Mouse (Mus musculus) cerebellum, postnatal 36 days (tissue): ENCODE measurements around the gene 1700020D05Rik.

Experiments used
- DNase-seq, 2 experiments: peaks; one replicate each; pipeline ENCODE4 v3.0.0; 2021 to 2022; ENCODE audit warnings: mixed read lengths in 2 of 2

The 1700020D05Rik gene

DNA sequence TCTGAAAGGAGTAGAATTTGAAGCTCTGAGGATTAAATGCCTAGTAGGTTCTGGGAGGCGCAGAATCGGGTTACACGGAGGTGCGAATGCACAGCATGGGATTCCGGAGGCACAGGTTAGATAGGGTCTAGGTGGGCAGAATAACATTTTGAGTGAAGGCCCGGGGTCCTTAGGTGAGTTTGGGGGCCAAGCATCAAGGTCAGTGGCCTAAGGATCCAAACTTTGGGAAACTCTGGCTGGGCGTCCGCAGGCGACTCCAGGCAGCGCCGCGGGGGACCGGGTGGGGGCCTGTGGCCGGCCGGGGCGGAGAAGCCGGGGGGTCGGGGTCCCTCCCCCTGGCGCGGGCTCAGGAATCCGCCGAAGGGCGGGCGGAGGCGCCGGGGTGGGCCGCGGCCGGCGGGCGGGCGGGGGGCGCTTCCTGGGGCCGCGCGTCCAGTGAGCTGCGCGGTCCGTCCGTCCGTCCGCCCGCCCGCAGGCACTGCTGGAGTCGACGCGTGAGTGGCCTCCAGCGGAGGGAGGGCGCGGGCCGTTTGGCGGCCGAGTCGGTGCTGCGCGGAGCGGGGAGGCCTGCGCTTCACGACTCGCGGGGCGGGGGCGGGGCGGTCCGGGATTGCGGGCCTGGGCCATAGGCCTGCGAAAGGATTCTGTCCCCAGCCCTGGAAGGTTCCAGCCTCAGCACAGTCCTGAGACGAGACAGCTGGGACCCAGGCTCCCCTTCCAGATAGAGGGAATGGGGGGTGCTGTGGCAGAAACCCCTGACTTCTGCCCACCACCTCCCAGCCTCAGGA, 29.1 kb downstream of the 1700020D05Rik start:
- DNase-seq = peak in 1 of 2 experiments; percentile 69

DNA sequence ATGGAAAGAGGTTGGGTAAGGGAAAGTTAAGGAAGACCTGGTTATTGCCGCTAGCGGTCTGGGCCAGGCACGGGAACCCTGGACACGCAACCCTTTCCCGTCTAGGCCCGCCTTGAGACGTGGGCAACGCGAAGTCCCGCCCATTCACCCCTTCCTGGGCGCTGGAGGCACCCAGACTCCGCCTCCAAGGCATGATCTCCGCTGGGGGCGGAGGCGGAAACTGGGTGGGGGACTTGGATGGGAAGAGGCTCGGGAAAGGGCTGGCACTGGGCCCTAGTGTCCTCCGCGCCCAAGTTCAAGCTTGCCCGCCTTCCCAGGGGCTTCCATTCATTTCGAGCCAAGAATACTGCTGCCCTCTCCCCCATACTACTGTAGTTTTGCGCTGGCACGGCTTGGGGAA, 29.9 kb downstream of the 1700020D05Rik start, which contains the start of gene Efemp2:
TSS of gene Efemp2 (plus strand) at position 235 of the 400 bp plus-strand sequence.
- peak in 1 of 2 experiments; percentile 68 for DNase-seq

DNA sequence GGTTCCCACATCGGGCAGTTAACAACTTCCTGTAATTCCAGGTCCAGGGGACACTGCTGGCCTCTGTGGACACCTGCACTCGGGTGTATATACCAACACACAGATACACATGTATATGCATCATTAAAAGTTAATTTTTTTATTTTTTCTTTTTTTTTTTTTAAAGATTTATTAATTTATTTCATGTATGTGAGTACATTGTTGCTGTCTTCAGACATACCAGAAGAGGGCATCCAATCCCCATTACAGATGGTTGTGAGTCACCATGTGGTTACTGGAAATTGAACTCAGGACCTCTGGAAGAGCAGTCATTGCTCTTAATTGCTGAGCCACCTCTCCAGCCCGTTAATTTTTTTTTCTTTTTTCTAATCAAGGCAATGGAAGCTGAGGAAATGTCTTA, 30.7 kb downstream of the 1700020D05Rik start:
- no peak for DNase-seq

DNA sequence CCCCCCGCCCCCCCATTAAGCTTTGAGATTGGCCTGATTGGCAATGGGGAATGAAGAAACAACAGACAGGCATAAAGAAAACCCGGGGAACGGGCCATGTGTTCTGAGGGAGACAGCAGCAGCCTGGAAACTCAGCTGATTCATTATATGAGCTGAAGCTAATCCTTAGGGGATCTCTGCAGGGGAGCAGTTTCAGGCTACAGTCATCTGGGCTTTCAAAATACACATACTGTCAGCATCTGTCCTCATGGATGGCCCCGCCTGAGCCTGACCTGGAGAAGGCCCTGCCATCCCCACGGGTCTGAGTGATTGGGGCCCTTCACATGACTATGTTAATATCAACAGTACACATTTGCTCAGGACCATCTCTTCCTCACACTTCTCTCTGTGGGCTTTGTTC, 31.7 kb downstream of the 1700020D05Rik start:
- no peak for DNase-seq

DNA sequence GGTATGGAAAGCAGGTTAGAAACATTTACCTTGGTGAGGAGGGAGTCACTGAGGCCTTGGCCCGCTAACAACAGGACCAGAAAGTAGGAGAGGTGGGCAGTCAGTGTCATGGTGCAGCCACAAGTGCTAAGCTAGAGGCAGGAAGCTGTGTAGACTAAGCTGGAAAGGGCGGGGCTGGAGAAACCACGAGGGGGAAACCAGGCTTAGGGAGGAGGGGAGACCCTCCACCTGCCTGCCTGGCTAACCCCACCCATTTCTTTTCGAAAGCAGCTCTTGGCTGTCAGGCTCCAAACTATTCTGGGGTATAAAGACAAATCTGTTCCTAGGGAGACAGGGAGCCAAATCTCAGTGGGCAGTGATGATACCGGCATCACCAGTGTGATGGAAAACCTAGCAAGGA, 35.2 kb downstream of the 1700020D05Rik start, which contains the start of gene Ctsw:
TSS of gene Ctsw (minus strand) at position 134 of the 400 bp plus-strand sequence.
- no peak for DNase-seq

DNA sequence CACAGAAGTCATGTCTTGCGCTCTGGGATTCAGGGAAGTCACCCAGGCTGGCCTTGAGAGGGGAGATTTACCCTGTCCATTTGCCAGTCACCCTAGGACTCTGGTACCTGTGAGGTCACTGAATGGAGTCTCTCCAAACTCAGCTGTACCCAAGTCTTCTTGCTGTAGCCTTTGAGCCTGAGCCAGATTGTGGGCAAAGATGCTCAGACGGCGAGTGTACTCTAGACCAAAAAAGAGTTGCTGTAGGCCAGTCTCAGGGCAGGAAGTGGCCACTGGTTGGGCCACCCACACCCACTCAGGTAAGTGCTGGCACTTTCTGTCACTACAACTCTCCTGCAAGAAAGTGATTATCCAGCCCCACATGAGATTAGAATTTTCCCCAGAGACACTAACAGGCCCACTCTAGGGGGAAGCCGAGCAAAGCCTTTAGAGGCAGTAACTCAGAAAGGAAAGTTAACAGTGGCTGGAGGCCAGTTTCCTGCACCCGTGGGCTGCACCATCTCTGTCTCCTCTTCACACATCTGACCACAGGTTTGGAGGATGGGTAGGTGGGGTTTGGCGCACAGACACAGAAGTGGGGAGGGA, 36.6 kb downstream of the 1700020D05Rik start:
- no peak for DNase-seq

DNA sequence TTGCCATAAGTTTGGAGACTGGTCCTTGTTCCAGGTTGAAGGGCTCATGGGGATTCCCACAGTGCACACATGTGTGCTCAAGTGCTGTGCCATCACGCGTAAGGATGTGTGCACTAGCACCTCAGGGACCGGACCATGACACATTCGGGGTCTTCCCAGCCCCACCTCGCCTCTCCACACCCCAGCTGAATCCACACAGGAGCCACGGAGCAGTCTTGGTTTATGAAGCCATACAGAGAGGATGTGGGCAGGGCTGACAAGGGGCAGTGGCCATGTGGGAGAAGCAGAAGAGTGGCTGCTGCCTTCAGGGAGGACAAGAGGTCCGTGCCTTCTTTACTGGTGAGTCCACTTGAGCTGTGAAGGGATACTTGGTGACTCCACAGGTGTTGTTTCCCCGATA, 38.5 kb downstream of the 1700020D05Rik start:
- DNase-seq = no peak

DNA sequence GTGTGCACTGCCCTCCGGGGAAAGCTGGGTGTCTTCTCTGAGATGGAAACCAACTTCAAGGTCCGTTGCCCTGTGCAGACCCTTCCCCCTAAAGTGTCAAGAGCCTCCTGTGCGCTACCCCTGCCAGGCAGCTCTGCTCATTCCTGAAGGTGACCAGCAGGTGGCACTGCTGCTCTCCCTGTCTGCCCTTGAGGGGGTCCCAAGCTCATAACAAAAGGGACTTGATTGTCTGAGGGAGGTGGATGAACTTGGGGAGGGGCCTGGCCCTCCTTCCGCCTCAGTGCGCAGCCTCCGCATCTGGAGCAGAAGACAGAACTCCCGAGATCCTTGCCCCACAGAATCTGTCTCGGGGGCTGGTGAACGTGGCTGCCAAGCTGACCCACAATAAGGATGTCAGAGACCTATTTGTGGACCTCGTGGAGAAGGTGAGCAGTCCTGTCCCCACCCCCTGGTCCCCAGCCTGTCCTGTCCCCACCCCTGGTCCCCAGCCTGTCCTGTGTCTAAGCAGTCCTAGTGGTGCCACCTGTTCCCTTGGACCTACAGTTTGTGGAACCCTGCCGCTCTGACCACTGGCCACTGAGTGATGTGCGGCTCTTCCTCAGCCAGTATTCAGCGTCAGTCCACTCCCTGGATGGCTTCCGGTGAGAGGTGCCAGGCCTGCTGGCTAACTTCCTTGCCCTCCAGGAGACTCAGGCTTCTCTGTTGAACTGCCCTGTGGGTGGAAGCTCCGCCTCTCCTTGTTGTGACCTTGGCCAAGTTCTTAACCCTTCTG, 39.6 kb downstream of the 1700020D05Rik start:
- DNase-seq = peak; percentile 67 to 69

DNA sequence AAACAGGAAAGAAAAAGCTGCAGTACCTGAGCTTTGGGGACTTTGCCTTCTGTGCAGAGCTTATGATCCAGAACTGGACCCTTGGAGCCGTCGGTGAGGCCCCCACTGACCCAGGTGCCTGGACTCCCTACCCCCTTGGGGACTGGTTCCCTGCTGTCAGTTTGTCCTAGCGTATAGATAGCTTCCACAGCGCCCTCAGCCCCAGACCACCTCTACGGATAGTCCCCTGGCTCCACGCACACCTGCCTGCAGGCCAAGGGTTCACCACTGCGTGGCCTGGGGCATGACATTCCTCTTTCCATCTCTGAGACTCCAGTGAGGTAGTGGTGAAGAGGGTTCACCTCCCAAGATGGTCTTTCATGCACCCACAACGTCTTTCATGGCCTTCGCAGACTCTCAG, 40.4 kb downstream of the 1700020D05Rik start:
- no peak for DNase-seq

DNA sequence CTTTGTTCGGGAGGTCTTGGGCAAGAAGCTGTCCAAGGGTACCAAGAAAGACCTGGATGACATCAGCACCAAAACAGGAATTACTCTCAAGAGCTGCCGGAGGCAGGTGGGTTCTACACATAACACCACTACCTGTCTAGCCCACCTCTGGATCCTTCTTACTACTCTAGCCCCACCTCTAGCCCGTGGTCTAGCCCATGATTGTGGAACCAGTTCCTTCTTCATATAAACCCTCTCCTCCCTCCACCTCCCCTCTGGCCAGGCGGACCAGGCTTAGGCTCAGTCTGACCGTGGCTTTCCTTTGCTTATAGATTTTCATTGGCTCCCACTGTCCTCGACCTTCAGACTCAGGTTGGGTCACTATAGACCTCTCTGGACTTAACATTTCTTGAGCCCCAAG, 42.2 kb downstream of the 1700020D05Rik start:
- DNase-seq = no peak

DNA sequence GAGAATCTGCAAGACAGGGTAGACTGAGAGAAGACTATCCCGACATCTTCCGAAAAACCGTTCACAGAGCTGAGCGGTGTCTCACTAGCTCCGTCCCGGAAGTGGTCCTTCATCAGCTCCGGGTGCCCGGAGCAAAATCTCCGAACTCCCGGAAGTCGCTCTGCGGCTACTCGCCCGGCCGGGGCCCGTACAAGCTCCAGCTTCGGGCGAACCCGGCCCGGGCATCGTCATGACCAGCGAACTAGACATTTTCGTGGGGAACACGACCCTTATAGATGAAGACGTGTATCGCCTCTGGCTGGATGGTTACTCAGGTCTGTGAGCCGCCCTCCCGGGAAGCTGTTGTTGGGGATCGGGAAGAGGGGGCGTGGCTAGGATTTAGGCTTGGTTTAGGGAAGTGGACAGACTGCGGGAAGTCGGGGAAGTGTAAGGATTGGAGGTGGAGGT, 43.1 kb downstream of the 1700020D05Rik start, which contains the start of gene Fibp:
TSS of gene Fibp (plus strand) at position 151 of the 447 bp plus-strand sequence.
- DNase-seq = peak; percentile 86 to 87

DNA sequence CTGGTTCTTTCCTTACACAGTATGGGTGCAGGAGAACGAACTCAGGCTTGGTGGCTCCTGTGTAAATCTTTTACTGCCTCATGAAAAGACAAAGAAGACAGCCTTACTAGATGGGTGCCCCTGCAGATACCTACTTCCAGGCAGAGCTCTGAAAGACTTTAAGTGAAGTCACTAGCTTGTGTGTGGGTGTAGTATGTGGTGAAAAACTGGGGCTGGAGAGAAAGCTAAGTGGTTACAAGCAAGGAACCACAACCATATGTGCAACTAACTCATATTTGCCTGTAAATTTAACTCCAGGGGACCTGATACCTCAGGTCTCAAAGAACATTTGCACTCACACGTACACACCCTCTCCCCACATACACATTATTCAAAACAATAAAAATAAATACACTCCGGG, 43.7 kb downstream of the 1700020D05Rik start:
- DNase-seq = no peak

DNA sequence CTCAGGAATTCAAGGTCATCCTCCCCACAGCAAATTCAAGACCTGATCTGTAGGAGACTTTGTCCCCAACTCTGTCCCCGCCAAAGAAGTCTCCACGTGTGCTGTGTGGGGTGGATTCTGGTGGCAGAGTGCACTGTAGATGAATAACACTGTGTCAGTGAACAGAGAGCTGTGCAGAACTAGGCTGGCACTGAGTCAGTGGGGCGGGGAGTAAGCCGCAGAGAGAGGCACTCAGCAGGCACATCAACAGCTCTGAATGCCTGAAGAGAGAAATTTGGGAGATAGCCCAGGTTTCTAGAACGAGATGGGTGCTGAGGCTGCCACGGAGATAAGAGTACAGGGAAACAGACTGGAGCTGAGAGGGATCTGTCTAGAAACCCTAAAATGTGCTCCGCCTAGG, 44.6 kb downstream of the 1700020D05Rik start:
- DNase-seq = no peak

DNA sequence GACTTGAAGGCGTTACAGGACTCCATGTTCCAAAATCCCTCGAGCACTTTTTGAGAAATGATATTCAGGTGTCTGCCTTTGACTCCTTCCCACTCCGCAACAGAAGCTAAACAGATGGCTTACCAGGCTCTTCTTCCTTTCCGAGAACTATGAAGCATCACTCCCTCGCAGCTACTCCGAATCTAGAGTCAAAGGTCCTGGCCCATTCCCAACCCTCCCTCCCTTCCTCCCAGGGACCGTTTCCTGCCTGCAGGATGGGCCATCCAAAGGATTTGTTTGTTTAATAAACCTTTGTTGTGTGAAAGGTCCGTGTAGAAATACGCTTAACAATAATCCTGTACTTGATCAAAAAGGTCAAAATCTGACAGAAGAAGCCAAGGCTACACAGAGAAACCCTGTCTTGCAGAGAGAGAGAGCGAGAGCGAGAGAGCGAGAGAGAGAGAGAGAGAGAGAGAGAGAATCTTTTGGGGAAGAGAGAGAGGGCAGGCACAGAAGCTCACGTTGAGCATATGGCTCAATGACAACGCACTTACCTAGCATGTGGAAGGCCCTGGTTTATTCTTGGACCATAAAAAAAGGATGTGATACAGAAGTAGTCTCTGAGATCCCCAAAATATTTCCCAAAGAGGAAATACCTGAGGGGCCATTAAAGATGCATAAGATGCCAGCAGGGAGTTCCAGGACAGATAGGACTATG, 45.7 kb downstream of the 1700020D05Rik start, which contains the start of gene Ccdc85b:
TSS of gene Ccdc85b (minus strand) at position 149 of the 697 bp plus-strand sequence.
- peak in 1 of 2 experiments; percentile 37 for DNase-seq

DNA sequence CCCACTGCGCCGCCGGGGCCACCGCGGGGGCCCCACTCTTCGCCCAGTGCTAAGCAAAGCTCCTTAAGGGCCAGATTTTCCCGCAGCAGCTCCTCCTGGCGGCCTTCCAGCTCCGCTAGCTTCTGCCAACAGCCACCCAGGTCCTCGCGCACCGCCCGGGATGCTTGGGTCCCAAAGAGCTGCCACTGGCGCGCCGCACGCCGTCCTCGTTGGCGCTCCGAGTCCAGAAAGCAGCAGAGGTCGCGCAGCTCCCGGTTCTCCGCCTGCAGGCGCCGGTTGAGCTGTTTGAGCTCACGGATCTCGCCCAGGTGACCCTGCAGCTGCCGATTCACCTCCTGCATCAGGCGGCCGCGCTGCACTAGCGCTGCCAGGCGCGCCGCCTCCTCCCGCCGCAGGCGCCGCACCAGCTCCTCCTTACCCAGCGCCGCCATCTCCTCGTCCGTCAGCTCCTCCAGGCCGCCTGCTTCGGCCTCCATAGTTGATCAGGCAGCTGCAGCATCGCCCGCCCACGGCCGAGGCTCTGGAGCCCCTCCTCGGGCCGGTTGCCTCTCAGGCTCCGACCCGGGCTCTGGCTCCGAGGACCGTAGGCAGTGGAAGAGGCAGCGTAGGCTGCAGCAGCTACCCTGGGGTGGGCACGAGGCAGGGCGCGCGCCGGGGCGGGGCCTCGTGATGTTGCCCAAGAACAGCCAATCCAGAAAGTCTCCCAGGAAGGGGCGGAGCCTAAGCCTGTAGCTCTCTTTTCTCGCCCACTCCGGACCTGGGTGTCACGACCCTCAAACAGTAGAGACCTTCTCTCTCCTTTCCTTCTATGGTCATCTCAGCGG, 46.5 kb downstream of the 1700020D05Rik start:
- DNase-seq = peak; percentile 98 to 99

DNA sequence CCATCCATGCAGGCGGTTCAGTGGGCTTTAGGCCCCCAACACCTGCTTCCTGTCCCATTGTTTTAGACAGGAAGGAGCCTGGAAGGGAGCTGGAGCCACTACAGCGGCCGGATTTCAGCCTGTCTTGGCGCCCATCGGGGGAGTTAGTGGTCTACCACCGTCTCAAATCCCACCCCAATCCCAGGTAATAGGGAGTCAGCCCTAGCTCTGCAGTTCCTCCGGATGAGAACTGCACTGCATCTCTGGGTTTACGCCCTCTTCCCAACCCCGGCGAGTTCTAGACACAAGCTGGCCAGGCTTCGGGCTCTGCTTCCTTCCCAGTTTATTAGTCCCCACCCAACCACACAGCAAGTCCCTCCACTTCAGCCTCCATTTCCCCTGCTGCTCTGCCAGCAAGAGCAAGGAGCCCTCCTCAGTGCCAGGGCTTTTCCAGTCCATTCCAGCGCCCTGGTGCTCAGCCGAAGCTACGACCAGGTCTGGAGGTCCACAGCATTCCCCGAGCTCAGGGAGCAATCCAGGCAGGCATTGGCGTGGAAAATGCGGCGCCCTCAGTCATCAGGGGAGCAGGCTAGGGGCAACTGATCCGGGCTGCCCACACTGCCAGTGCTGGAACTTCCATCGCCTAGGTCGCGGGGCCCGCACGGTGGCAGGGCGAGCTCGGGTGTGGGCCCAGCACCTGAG, 47.2 kb downstream of the 1700020D05Rik start:
- peak in 1 of 2 experiments; percentile 50 for DNase-seq

DNA sequence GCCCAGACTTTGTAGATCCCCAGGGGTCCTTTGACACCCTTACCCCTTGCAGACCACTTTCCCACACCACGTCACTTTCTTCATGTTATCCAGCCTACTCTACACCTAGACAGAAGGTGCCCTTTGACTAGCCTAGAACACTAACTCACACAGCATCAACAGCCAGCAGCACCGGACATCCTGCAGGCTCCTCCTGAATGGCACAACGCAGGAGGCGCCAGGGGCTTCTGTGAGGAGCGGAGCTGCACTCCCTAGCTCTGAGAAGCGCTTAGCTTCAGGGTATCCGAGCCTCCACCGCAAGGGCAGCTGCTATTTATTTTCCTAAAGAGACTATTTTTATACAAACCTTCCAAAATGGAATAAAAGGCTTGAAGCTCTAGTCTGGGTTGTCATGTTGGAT, 48.0 kb downstream of the 1700020D05Rik start:
- DNase-seq = no peak

DNA sequence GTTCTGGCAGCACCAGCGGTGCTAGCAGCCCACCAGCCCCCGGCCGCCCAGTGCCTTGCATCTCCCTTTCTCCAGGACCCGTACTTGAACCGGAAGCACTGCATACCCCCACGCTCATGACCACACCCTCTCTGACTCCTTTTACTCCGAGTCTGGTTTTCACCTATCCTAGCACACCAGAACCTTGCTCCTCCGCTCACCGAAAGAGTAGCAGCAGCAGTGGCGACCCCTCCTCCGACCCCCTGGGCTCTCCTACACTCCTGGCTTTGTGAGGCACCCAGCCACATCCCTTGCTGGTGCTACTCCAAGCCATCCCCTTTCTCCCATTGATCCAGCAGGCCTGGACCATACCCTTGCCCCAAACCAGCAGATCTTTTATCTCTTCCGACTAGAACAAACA, 48.5 kb downstream of the 1700020D05Rik start:
- no peak for DNase-seq
